Mouse (Mus musculus) adipocyte (in vitro differentiated cells): ENCODE results near the gene Gsk3b.

Source experiments
- DNase-seq: peaks from one replicate; pipeline ENCODE4 v3.0.0-alpha.2; 2016; ENCODE audit warnings: low spot score

Gene Gsk3b

GRCm38 (mm10) chr16:38282559-38283160 is 193.9 kb downstream of the Gsk3b start:
- peak; percentile 34 for DNase-seq

GRCm38 (mm10) chr16:38283300-38283699 is 194.5 kb downstream of the Gsk3b start:
- no peak for DNase-seq

DNA sequence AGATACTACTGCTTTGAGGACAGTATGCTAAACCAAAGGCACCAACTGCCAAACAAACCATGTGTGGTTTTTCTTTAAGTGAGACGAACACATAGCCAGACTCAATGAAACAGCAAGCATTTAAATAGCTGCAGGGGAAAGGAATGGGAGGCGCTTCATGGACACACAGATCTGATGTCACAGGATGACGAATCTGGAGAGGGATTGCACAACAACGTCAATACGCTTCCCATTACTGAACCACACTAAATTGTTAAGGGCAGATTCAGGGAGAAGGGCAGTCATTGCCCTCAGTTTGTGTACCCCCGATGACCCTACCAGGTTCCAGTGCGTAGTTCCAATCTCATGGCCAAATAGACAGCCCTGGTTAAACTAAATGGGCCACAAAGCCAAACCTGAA is 197.0 kb downstream of the Gsk3b start:
- DNase-seq: no peak

DNA sequence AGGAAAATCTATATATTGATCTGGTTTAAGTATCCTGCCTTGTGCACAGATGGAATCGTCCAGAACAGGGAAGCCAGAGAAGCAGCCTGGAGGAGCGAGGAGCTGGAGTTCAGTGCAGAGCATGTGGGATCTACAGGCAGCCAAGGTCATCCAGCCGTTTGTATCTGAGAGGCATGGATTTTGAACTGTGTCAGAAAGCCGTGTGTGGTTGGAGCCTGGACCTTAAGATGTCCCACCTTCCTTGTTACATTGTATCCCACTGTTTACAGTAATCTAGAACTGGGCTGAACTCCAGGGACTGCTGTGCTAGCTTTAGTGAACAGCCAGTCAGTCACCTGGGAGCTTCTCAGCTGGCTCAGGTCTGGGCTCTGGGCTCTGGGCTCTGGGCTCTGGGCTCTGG is 197.7 kb downstream of the Gsk3b start:
- DNase-seq: no peak

GRCm38 (mm10) chr16:38287357-38287756 is 198.6 kb downstream of the Gsk3b start:
- no peak for DNase-seq

- DNase-seq: no peak
Measured at GRCm38 (mm10) chr16:38287762-38288161, 199.0 kb downstream of the Gsk3b start.

GRCm38 (mm10) chr16:38288851-38289250 is 200.1 kb downstream of the Gsk3b start:
- DNase-seq: no peak

- peak; percentile 58 for DNase-seq
Measured at GRCm38 (mm10) chr16:38290151-38290550, 201.3 kb downstream of the Gsk3b start.

- DNase-seq: no peak
Measured at GRCm38 (mm10) chr16:38294685-38295348, 206.0 kb downstream of the Gsk3b start, which contains the start of gene Nr1i2. Gene Nr1i2, minus strand, starts transcription at chr16:38294824.

DNA sequence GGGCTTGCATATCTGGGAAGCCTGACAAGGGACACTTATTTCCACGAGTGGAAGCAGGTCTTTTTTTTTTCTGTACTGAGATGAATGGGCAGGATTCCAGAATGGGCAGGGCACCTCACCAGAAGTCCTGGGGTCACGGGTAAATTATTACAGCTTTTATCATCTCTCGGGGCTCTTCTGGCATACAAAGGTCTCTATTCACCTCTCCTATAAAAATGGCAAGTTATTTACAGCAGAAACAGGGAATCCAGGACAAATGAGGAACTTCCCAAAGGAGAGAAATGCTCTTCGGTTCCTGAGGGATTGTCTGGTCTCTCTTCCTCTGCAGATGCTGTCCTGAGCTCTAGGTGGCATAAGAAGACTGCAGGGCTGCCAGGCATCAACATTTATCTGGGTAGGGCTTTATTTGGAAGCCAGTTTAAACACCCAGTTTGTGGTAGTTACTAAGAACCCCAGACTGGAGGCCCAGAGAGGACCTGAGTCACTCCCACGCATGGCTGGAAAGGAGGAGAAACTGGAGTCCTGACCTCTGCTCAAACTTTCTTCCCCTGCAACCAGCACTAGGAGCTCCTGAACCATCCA is 206.6 kb downstream of the Gsk3b start:
- DNase-seq: peak; percentile 78
